Mouse (Mus musculus) MEL (cell line): ENCODE measurements around the gene Slco2b1. TPM values are rescaled to one million over a fixed set of nuclear protein-coding genes. Genes with fewer than 3 reads are reported as not detected.
A peak's percentile ranks its signal among the peaks of the same experiment; 100 is the strongest.

ENCODE experiments used
- DNase-seq: peaks from one replicate; pipeline ENCODE4 v3.0.0; 2011; ENCODE audit warnings: low read depth, low spot score
- H3K27ac ChIP-seq: 2 replicates; pipeline ENCODE4 v1.5.1; 2012; ENCODE audit warnings: low read depth, mild to moderate bottlenecking, control low read depth, low read length, moderate library complexity; ENCODE audit not compliant: control insufficient read depth
- H3K27me3 ChIP-seq, 2 experiments: fragments of 150-350 bp in 1 of 2; sonication (generic) in 1 of 2; 2 replicates each; pipeline ENCODE4 v1.6.1; 2012; ENCODE audit warnings: low read length in 2 of 2, mild to moderate bottlenecking in 2 of 2, improper control_type of control experiment in 1 of 2, moderate library complexity in 1 of 2; ENCODE audit not compliant: insufficient read depth in 2 of 2, control insufficient read depth in 1 of 2
- H3K36me3 ChIP-seq, 2 experiments: 2 replicates each; pipeline ENCODE4 v1.6.1; 2012 to 2014; ENCODE audit warnings: low read length in 2 of 2, improper control_type of control experiment in 1 of 2, inconsistent platforms in 1 of 2, mild to moderate bottlenecking in 1 of 2; ENCODE audit not compliant: insufficient read depth in 2 of 2, control insufficient read depth in 1 of 2
- H3K4me1 ChIP-seq, 2 experiments: fragments of 150-350 bp in 1 of 2; sonication (generic) in 1 of 2; 2 replicates each; pipeline ENCODE4 v1.6.1; 2012; ENCODE audit warnings: low read length in 2 of 2, improper control_type of control experiment in 1 of 2, mild to moderate bottlenecking in 1 of 2; ENCODE audit not compliant: insufficient read depth in 2 of 2, control insufficient read depth in 1 of 2
- H3K4me3 ChIP-seq, 2 experiments: fragments of 150-350 bp in 1 of 2; sonication (generic) in 1 of 2; 2 replicates each; pipeline ENCODE4 v1.5.1; 2012; ENCODE audit warnings: low read depth in 2 of 2, low read length in 2 of 2, mild to moderate bottlenecking in 2 of 2, moderate library complexity in 2 of 2, control low read depth in 1 of 2, improper control_type of control experiment in 1 of 2; ENCODE audit not compliant: control insufficient read depth in 1 of 2, insufficient read depth in 1 of 2
- H3K79me2 ChIP-seq: 2 replicates; pipeline ENCODE4 v1.6.1; 2012; ENCODE audit warnings: mild to moderate bottlenecking, low read length, moderate library complexity; ENCODE audit not compliant: control insufficient read depth, poor library complexity, insufficient read depth
- H3K9ac ChIP-seq: 2 replicates; pipeline ENCODE4 v1.6.1; 2012; ENCODE audit warnings: low read depth, mild to moderate bottlenecking, control low read depth, low read length, moderate library complexity; ENCODE audit not compliant: control insufficient read depth, poor library complexity, severe bottlenecking
- H3K9me3 ChIP-seq: fragments of 150-350 bp; sonication (generic); replicated peaks from 2 replicates; pipeline ENCODE4 v1.6.1; 2012; ENCODE audit warnings: mild to moderate bottlenecking, low read length, improper control_type of control experiment, moderate library complexity; ENCODE audit not compliant: insufficient read depth
- CHD1 ChIP-seq: IDR thresholded peaks from 2 replicates; pipeline ENCODE4 v1.6.1; 2012; ENCODE audit warnings: low read depth, mild to moderate bottlenecking, inconsistent platforms, low read length, improper control_type of control experiment
- CTCF ChIP-seq, 3 experiments: IDR thresholded peaks in 2 of 3; conservative IDR thresholded peaks in 1 of 3; 2 replicates each; pipeline ENCODE4 v1.5.1; 2011 to 2012; ENCODE audit warnings: low read length in 3 of 3, low read depth in 2 of 3, mild to moderate bottlenecking in 2 of 3, improper control_type of control experiment in 1 of 3, inconsistent platforms in 1 of 3, mixed read lengths in 1 of 3, moderate library complexity in 1 of 3; ENCODE audit not compliant: control insufficient read depth in 1 of 3, insufficient read depth in 1 of 3, poor library complexity in 1 of 3, severe bottlenecking in 1 of 3
- E2F4 ChIP-seq: IDR thresholded peaks from 2 replicates; pipeline ENCODE4 v1.6.1; 2011; ENCODE audit warnings: low read depth, low read length, improper control_type of control experiment, borderline replicate concordance
- ELF1 ChIP-seq: IDR thresholded peaks from 2 replicates; pipeline ENCODE4 v1.6.1; 2014; ENCODE audit warnings: low read depth, mild to moderate bottlenecking, inconsistent platforms, low read length, improper control_type of control experiment, moderate library complexity
- ETS1 ChIP-seq: IDR thresholded peaks from 2 replicates; pipeline ENCODE4 v1.6.1; 2012; ENCODE audit warnings: low read depth, mild to moderate bottlenecking, inconsistent platforms, low read length, improper control_type of control experiment, moderate library complexity
- GABPA ChIP-seq: IDR thresholded peaks from 2 replicates; pipeline ENCODE4 v1.6.1; 2012; ENCODE audit warnings: low read depth, mild to moderate bottlenecking, inconsistent platforms, low read length, improper control_type of control experiment, moderate library complexity
- GATA1 ChIP-seq: IDR thresholded peaks from 2 replicates; pipeline ENCODE4 v1.6.1; 2011; ENCODE audit warnings: low read depth, low read length, improper control_type of control experiment
- JUND ChIP-seq: IDR thresholded peaks from 2 replicates; pipeline ENCODE4 v1.6.1; 2011; ENCODE audit warnings: low read depth, mild to moderate bottlenecking, improper control_type of control experiment, low read length
- MAZ ChIP-seq: IDR thresholded peaks from 2 replicates; pipeline ENCODE4 v1.6.1; 2012; ENCODE audit warnings: low read depth, mild to moderate bottlenecking, inconsistent platforms, low read length, improper control_type of control experiment
- MEF2A ChIP-seq: IDR thresholded peaks from 2 replicates; pipeline ENCODE4 v1.6.1; 2014; ENCODE audit warnings: low read depth, mild to moderate bottlenecking, inconsistent platforms, low read length, improper control_type of control experiment; ENCODE audit not compliant: poor library complexity, insufficient replicate concordance, severe bottlenecking; ENCODE audit errors: extremely low read depth
- MXI1 ChIP-seq: IDR thresholded peaks from 2 replicates; pipeline ENCODE4 v1.6.1; 2011; ENCODE audit warnings: mild to moderate bottlenecking, low read depth, low read length, improper control_type of control experiment
- MYB ChIP-seq: IDR thresholded peaks from 2 replicates; pipeline ENCODE4 v1.6.1; 2011; ENCODE audit warnings: mild to moderate bottlenecking, low read depth, low read length, improper control_type of control experiment
- NELFE ChIP-seq: IDR thresholded peaks from 2 replicates; pipeline ENCODE4 v1.6.1; 2011; ENCODE audit warnings: low read depth, low read length, improper control_type of control experiment
- NRF1 ChIP-seq: IDR thresholded peaks from 2 replicates; pipeline ENCODE4 v1.6.1; 2014; ENCODE audit warnings: low read depth, mild to moderate bottlenecking, inconsistent platforms, low read length, improper control_type of control experiment, moderate library complexity; ENCODE audit not compliant: poor library complexity, insufficient read depth, severe bottlenecking
- POLR2A ChIP-seq, 2 experiments: IDR thresholded peaks; 2 replicates each; pipeline ENCODE4 v1.6.1; 2011 to 2012; ENCODE audit warnings: low read length in 2 of 2, mild to moderate bottlenecking in 2 of 2, control low read depth in 1 of 2, improper control_type of control experiment in 1 of 2, low read depth in 1 of 2, moderate library complexity in 1 of 2; ENCODE audit not compliant: control insufficient read depth in 1 of 2, insufficient read depth in 1 of 2, poor library complexity in 1 of 2
- POLR2AphosphoS2 ChIP-seq: IDR thresholded peaks from 2 replicates; pipeline ENCODE4 v1.6.1; 2011; ENCODE audit warnings: low read length, improper control_type of control experiment
- POLR2AphosphoS5 ChIP-seq: IDR thresholded peaks from 2 replicates; pipeline ENCODE4 v1.6.1; 2012; ENCODE audit warnings: low read depth, borderline replicate concordance, mild to moderate bottlenecking, inconsistent platforms, low read length, moderate library complexity, mixed read lengths
- RAD21 ChIP-seq: IDR thresholded peaks from 2 replicates; pipeline ENCODE4 v1.6.1; 2011; ENCODE audit warnings: mild to moderate bottlenecking, low read depth, low read length, improper control_type of control experiment
- SMC3 ChIP-seq: IDR thresholded peaks from 2 replicates; pipeline ENCODE4 v1.6.1; 2011; ENCODE audit warnings: low read depth, low read length, improper control_type of control experiment
- TBP ChIP-seq: IDR thresholded peaks from 2 replicates; pipeline ENCODE4 v1.8.0; 2011; ENCODE audit warnings: low read depth, low read length, improper control_type of control experiment
- TCF12 ChIP-seq: IDR thresholded peaks from 2 replicates; pipeline ENCODE4 v1.6.1; 2014; ENCODE audit warnings: low read depth, mild to moderate bottlenecking, inconsistent platforms, low read length, improper control_type of control experiment, moderate library complexity
- USF2 ChIP-seq, 2 experiments: IDR thresholded peaks; 2 replicates each; pipeline ENCODE4 v1.6.1; 2011 to 2012; ENCODE audit warnings: improper control_type of control experiment in 2 of 2, low read length in 2 of 2, borderline replicate concordance in 1 of 2, inconsistent platforms in 1 of 2, low read depth in 1 of 2, mild to moderate bottlenecking in 1 of 2; ENCODE audit not compliant: insufficient read depth in 1 of 2
- ZNF384 ChIP-seq: IDR thresholded peaks from 2 replicates; pipeline ENCODE4 v1.6.1; 2012; ENCODE audit warnings: low read depth, mild to moderate bottlenecking, inconsistent platforms, low read length, improper control_type of control experiment
- polyA plus RNA-seq, 2 experiments: library from polyadenylated mRNA; stranded (reverse) in 1 of 2; unstranded in 1 of 2; fragments of >175 nt in 1 of 2; fragments of >200 nt in 1 of 2; gene quantifications; 2 replicates each; pipeline versions ENCODE4 v1.2.1 to v1.2.4; 2012; ENCODE audit warnings: low replicate concordance in 2 of 2, low read depth in 1 of 2; ENCODE audit not compliant: insufficient read length in 2 of 2, insufficient read depth in 1 of 2, missing spikeins in 1 of 2
- total RNA-seq: library from RNA; depleted of rRNA; stranded (reverse); fragments of 300-350 nt; gene quantifications from 2 replicates; pipeline ENCODE4 v1.2.3, GENCODE M21; 2012

Gene Slco2b1
- total and polyA plus RNA-seq, 3 experiments: 0.06 TPM; not detected in 2

DNA sequence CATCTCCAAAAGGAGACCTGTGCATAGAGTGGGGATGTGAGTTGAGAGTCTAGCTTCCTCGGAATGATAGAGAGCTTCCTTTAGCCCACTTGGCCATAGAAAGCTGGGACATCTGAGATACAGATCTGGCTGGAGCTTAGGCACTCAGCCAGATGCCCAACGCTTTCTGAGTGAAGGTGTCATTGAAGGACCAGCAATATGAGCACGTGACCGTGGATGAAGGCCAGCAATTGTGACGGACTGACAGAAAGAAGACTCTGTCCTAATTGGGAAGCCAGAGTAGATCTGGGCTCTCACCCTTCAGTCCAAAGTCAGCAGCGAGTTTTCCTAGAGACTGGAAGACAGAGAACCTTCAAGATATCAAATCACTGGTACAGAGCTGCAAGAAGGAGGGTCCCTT is 3.5 kb downstream of the Slco2b1 start:
- Histone ChIP-seq H3K79me2 (no peaks in the 10 kb centered on the region), H3K4me3 (no peak overlapping the region), H3K36me3 (peaks cover 0 to 2% of the 10 kb centered on the region in 2 experiments; a peak in 1 of 4 replicates), H3K9ac (no peak overlapping the region), H3K27me3 (peaks cover 0 to 1% of the 10 kb centered on the region in 2 experiments; a peak in 2 of 4 replicates), H3K4me1 (peaks cover 0 to 6% of the 10 kb centered on the region in 2 experiments; a peak in 3 of 4 replicates), H3K9me3 (no peaks in the 10 kb centered on the region), H3K27ac (no peak overlapping the region)
- no peak for DNase-seq
- no peak for TF ChIP-seq MYB
- no peak for TF ChIP-seq ETS1
- no peak for TF ChIP-seq TBP
- no peak for TF ChIP-seq POLR2A (IDR thresholded peaks at IDR 0.05; ENCODE audit: control insufficient read depth in 1 of 2, insufficient read depth in 1 of 2, low read depth in 1 of 2, low read length in 2 of 2, poor library complexity in 1 of 2)
- TF ChIP-seq E2F4: no peak
- no peak for TF ChIP-seq JUND
- no peak for TF ChIP-seq GABPA
- no peak for TF ChIP-seq POLR2AphosphoS5
- no peak for TF ChIP-seq ELF1
- TF ChIP-seq CHD1: no peak
- no peak for TF ChIP-seq MEF2A
- no peak for TF ChIP-seq MAZ
- no peak for TF ChIP-seq NELFE
- TF ChIP-seq TCF12: no peak
- no peak for TF ChIP-seq RAD21
- TF ChIP-seq ZNF384: no peak
- TF ChIP-seq NRF1: no peak
- no peak for TF ChIP-seq CTCF (IDR thresholded peaks at IDR 0.05 in 2 of 3, conservative IDR thresholded peaks at IDR 0.05 in 1 of 3; ENCODE audit: control insufficient read depth in 1 of 3, insufficient read depth in 1 of 3, low read depth in 2 of 3, low read length in 3 of 3, poor library complexity in 1 of 3, severe bottlenecking in 1 of 3)

DNA sequence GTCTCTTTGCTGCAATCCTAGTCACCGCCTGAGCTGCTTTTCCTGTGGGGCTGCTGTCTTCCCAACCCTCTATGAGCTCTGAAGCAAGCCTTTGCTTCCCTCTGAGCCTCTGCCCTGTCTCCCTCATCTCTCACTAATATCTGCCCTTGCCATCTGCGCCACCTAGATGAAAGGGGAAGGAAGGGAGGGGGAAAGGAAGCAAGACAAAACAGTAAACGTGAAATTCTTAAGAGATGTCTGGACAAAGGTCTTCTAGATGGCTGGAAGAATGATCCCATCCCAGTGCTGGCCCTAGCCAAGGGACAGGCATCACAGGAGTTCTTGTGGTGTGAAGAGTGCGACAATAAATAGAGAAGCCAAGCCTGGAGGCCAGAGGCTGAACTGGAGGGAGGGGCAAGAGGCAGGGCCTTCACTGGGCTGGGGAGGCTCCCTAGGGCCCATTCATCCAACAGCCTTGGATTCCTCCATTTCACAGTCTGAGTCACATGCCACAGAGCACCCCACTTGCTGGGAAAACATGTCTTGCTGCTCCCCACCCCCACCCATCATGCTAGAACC is 4.0 kb downstream of the Slco2b1 start:
- Histone ChIP-seq H3K4me1 (peaks cover 0 to 6% of the 10 kb centered on the region in 2 experiments; a peak in 3 of 4 replicates), H3K27me3 (peaks cover 0 to 1% of the 10 kb centered on the region in 2 experiments; a peak in 2 of 4 replicates), H3K79me2 (no peaks in the 10 kb centered on the region), H3K27ac (no peak overlapping the region), H3K9me3 (no peaks in the 10 kb centered on the region), H3K9ac (no peak overlapping the region), H3K4me3 (no peak overlapping the region), H3K36me3 (peaks cover 0 to 2% of the 10 kb centered on the region in 2 experiments; a peak in 1 of 4 replicates)
- no peak for TF ChIP-seq NELFE
- TF ChIP-seq USF2 (IDR thresholded peaks at IDR 0.05; ENCODE audit: borderline replicate concordance in 1 of 2, insufficient read depth in 1 of 2, low read depth in 1 of 2, low read length in 2 of 2): no peak
- TF ChIP-seq SMC3: peak; percentile 10; the same call in 1 of the 2 replicates
- no peak for TF ChIP-seq MXI1
- TF ChIP-seq ETS1: no peak
- 0 out of 2 replicates have a peak, but pooled peaks have one; percentile 4 for TF ChIP-seq GATA1
- TF ChIP-seq POLR2A (IDR thresholded peaks at IDR 0.05; ENCODE audit: control insufficient read depth in 1 of 2, insufficient read depth in 1 of 2, low read depth in 1 of 2, low read length in 2 of 2, poor library complexity in 1 of 2): no peak
- no peak for TF ChIP-seq POLR2AphosphoS2
- peak; percentile 23 for DNase-seq
